Mouse (Mus musculus): ENCODE measurements around the gene Gse1.

Gene Gse1

GRCm38 (mm10) chr8:120377803-120378189 is 149.5 kb downstream of the Gse1 start:
- no peak for DNase-seq

GRCm38 (mm10) chr8:120378306-120378705 is 150.1 kb downstream of the Gse1 start:
- peak; percentile 89 for DNase-seq

- DNase-seq: no peak
Observed at GRCm38 (mm10) chr8:120379015-120379414, 150.8 kb downstream of the Gse1 start.

GRCm38 (mm10) chr8:120381865-120382264 is 153.6 kb downstream of the Gse1 start:
- DNase-seq: no peak

- peak; percentile 85 for DNase-seq
Observed at GRCm38 (mm10) chr8:120382436-120383203, 154.4 kb downstream of the Gse1 start.

- DNase-seq: no peak
Observed at GRCm38 (mm10) chr8:120383204-120383560, 154.9 kb downstream of the Gse1 start.

GRCm38 (mm10) chr8:120383713-120384112 is 155.5 kb downstream of the Gse1 start:
- no peak for DNase-seq

GRCm38 (mm10) chr8:120384745-120385144 is 156.5 kb downstream of the Gse1 start:
- no peak for DNase-seq

- no peak for DNase-seq
Observed at GRCm38 (mm10) chr8:120388246-120388645, 160.0 kb downstream of the Gse1 start.

- no peak for DNase-seq
Observed at GRCm38 (mm10) chr8:120390598-120390997, 162.3 kb downstream of the Gse1 start.

GRCm38 (mm10) chr8:120391856-120392255 is 163.6 kb downstream of the Gse1 start:
- DNase-seq: no peak

GRCm38 (mm10) chr8:120393085-120393484 is 164.8 kb downstream of the Gse1 start:
- DNase-seq: no peak

- no peak for DNase-seq
Observed at GRCm38 (mm10) chr8:120393871-120394275, 165.6 kb downstream of the Gse1 start.

- no peak for DNase-seq
Observed at GRCm38 (mm10) chr8:120395892-120396291, 167.6 kb downstream of the Gse1 start.

- no peak for DNase-seq
Observed at GRCm38 (mm10) chr8:120396756-120397155, 168.5 kb downstream of the Gse1 start.

- DNase-seq: peak; percentile 76
Observed at GRCm38 (mm10) chr8:120397444-120398411, 169.5 kb downstream of the Gse1 start.

GRCm38 (mm10) chr8:120399212-120399934 is 171.1 kb downstream of the Gse1 start:
- DNase-seq: no peak

- DNase-seq: no peak
Observed at GRCm38 (mm10) chr8:120401216-120401615, 173.0 kb downstream of the Gse1 start.

- no peak for DNase-seq
Observed at GRCm38 (mm10) chr8:120401712-120402111, 173.5 kb downstream of the Gse1 start.

- no peak for DNase-seq
Observed at GRCm38 (mm10) chr8:120403606-120404269, 175.5 kb downstream of the Gse1 start.

GRCm38 (mm10) chr8:120404609-120405036 is 176.4 kb downstream of the Gse1 start:
- DNase-seq: peak; percentile 83

GRCm38 (mm10) chr8:120406008-120406632 is 177.9 kb downstream of the Gse1 start:
- peak; percentile 41 for DNase-seq
